Mouse (Mus musculus): Measurements from ENCODE around the gene Fabp6. TPM values are rescaled to one million over a fixed set of nuclear protein-coding genes. Genes with fewer than 3 reads are reported as not detected.

The Fabp6 gene
- total RNA-seq, 1 experiment = not detected

- no peak overlapping the region for H3K27ac ChIP-seq (ENCODE audit: insufficient read depth, low read depth, low read length, poor library complexity, severe bottlenecking)
- in situ Hi-C loops (cut with MboI; ENCODE audit: low sequenced_read_pairs in 2 of 2, unreplicated experiment in 2 of 2) = no loop called here
These were observed 20.4 kb upstream of the Fabp6 start for GRCm38 (mm10) chr11:43621769-43622168.

GRCm38 (mm10) chr11:43618403-43618802 is 17.1 kb upstream of the Fabp6 start:
- Histone ChIP-seq H3K4me1 (ENCODE audit: control insufficient read depth in 2 of 2, insufficient read depth in 2 of 2, low read length in 2 of 2, poor library complexity in 1 of 2) (peaks cover 11 to 28% of the 10 kb centered on the region in 2 experiments; a peak in 3 of 4 replicates), H3K9me3 (ENCODE audit: control insufficient read depth, insufficient read depth, low read depth, low read length) (no peaks in the 10 kb centered on the region), H3K4me3 (ENCODE audit: insufficient read depth in 1 of 2, low read depth in 1 of 2, low read length in 2 of 2, poor library complexity in 1 of 2, severe bottlenecking in 1 of 2) (no peak overlapping the region), H3K27ac (ENCODE audit: insufficient read depth, low read depth, low read length, poor library complexity, severe bottlenecking) (no peak overlapping the region), H3K9ac (ENCODE audit: insufficient read depth, low read depth, low read length, poor library complexity, severe bottlenecking) (no peak overlapping the region), H3K36me3 (ENCODE audit: control insufficient read depth, insufficient read depth, low read length, poor library complexity, severe bottlenecking) (no peaks in the 10 kb centered on the region)
- no peak for DNase-seq (ENCODE audit: low read depth, low spot score)
- TF ChIP-seq MAFK (IDR thresholded peaks at IDR 0.05; ENCODE audit: insufficient read depth, low read depth, low read length) (no peak), CHD2 (IDR thresholded peaks at IDR 0.05; ENCODE audit: low read depth, low read length) (no peak), ZNF384 (IDR thresholded peaks at IDR 0.05; ENCODE audit: low read depth, low read length) (no peak), HCFC1 (IDR thresholded peaks at IDR 0.05; ENCODE audit: borderline replicate concordance, insufficient read depth, low read length) (no peak)
- in situ Hi-C loops (cut with MboI; ENCODE audit: low sequenced_read_pairs in 2 of 2, unreplicated experiment in 2 of 2) = no loop called here

More at GRCm38 (mm10) chr11:43621769-43622168, 20.4 kb upstream of the Fabp6 start:
- no peak for DNase-seq (ENCODE audit: low read depth, low spot score)
- Histone ChIP-seq H3K4me3 (ENCODE audit: insufficient read depth in 1 of 2, low read depth in 1 of 2, low read length in 2 of 2, poor library complexity in 1 of 2, severe bottlenecking in 1 of 2) (no peak overlapping the region), H3K36me3 (ENCODE audit: control insufficient read depth, insufficient read depth, low read length, poor library complexity, severe bottlenecking) (no peaks in the 10 kb centered on the region), H3K9ac (ENCODE audit: insufficient read depth, low read depth, low read length, poor library complexity, severe bottlenecking) (no peak overlapping the region), H3K9me3 (ENCODE audit: control insufficient read depth, insufficient read depth, low read depth, low read length) (no peaks in the 10 kb centered on the region), H3K4me1 (ENCODE audit: control insufficient read depth in 2 of 2, insufficient read depth in 2 of 2, low read length in 2 of 2, poor library complexity in 1 of 2) (peaks cover 11 to 31% of the 10 kb centered on the region in 2 experiments; a peak in 3 of 4 replicates)
- TF ChIP-seq MAFK (IDR thresholded peaks at IDR 0.05; ENCODE audit: insufficient read depth, low read depth, low read length) (no peak), HCFC1 (IDR thresholded peaks at IDR 0.05; ENCODE audit: borderline replicate concordance, insufficient read depth, low read length) (no peak), ZNF384 (IDR thresholded peaks at IDR 0.05; ENCODE audit: low read depth, low read length) (no peak), ZC3H11A (IDR thresholded peaks at IDR 0.05; ENCODE audit: borderline replicate concordance, low read depth, low read length) (no peak), CHD2 (IDR thresholded peaks at IDR 0.05; ENCODE audit: low read depth, low read length) (no peak)

- Histone ChIP-seq H3K9ac (ENCODE audit: insufficient read depth, low read depth, low read length, poor library complexity, severe bottlenecking) (no peak overlapping the region), H3K36me3 (ENCODE audit: control insufficient read depth, insufficient read depth, low read length, poor library complexity, severe bottlenecking) (no peaks in the 10 kb centered on the region), H3K27ac (ENCODE audit: insufficient read depth, low read depth, low read length, poor library complexity, severe bottlenecking) (no peak overlapping the region), H3K4me3 (ENCODE audit: insufficient read depth in 1 of 2, low read depth in 1 of 2, low read length in 2 of 2, poor library complexity in 1 of 2, severe bottlenecking in 1 of 2) (no peak overlapping the region), H3K4me1 (ENCODE audit: control insufficient read depth in 2 of 2, insufficient read depth in 2 of 2, low read length in 2 of 2, poor library complexity in 1 of 2) (peaks cover 10 to 24% of the 10 kb centered on the region in 2 experiments), H3K9me3 (ENCODE audit: control insufficient read depth, insufficient read depth, low read depth, low read length) (no peaks in the 10 kb centered on the region)
- in situ Hi-C loops (cut with MboI; ENCODE audit: low sequenced_read_pairs in 2 of 2, unreplicated experiment in 2 of 2) = no loop called here
- no peak for DNase-seq (ENCODE audit: low read depth, low spot score)
- TF ChIP-seq MAFK (IDR thresholded peaks at IDR 0.05; ENCODE audit: insufficient read depth, low read depth, low read length) (no peak), HCFC1 (IDR thresholded peaks at IDR 0.05; ENCODE audit: borderline replicate concordance, insufficient read depth, low read length) (no peak), ZNF384 (IDR thresholded peaks at IDR 0.05; ENCODE audit: low read depth, low read length) (no peak), CHD2 (IDR thresholded peaks at IDR 0.05; ENCODE audit: low read depth, low read length) (no peak), ZC3H11A (IDR thresholded peaks at IDR 0.05; ENCODE audit: borderline replicate concordance, low read depth, low read length) (no peak)
These were observed 16.6 kb upstream of the Fabp6 start for GRCm38 (mm10) chr11:43617924-43618323.

GRCm38 (mm10) chr11:43612834-43613488 is 11.6 kb upstream of the Fabp6 start:
- no peak overlapping the region for H3K4me3 ChIP-seq (ENCODE audit: insufficient read depth in 1 of 2, low read depth in 1 of 2, low read length in 2 of 2, poor library complexity in 1 of 2, severe bottlenecking in 1 of 2)
- DNase-seq (ENCODE audit: low read depth, low spot score) = peak; percentile 89
- in situ Hi-C loops (cut with MboI; ENCODE audit: low sequenced_read_pairs in 2 of 2, unreplicated experiment in 2 of 2) = no loop called here
- peaks cover 6 to 11% of the 10 kb centered on the region in 2 experiments; a peak in 2 of 4 replicates for H3K4me1 ChIP-seq (ENCODE audit: control insufficient read depth in 2 of 2, insufficient read depth in 2 of 2, low read length in 2 of 2, poor library complexity in 1 of 2)
- TF ChIP-seq MAFK (IDR thresholded peaks at IDR 0.05; ENCODE audit: insufficient read depth, low read depth, low read length) (no peak), CHD2 (IDR thresholded peaks at IDR 0.05; ENCODE audit: low read depth, low read length) (no peak), ZNF384 (IDR thresholded peaks at IDR 0.05; ENCODE audit: low read depth, low read length) (no peak), ZC3H11A (IDR thresholded peaks at IDR 0.05; ENCODE audit: borderline replicate concordance, low read depth, low read length) (peak; percentile 55; the same call in 1 of the 2 replicates)
- H3K27ac ChIP-seq (ENCODE audit: insufficient read depth, low read depth, low read length, poor library complexity, severe bottlenecking) = no peak overlapping the region
- no peaks in the 10 kb centered on the region for H3K9me3 ChIP-seq (ENCODE audit: control insufficient read depth, insufficient read depth, low read depth, low read length)
- H3K9ac ChIP-seq (ENCODE audit: insufficient read depth, low read depth, low read length, poor library complexity, severe bottlenecking) = peak overlapping the region; percentile 5; the same call in 1 of the 2 replicates
- H3K36me3 ChIP-seq (ENCODE audit: control insufficient read depth, insufficient read depth, low read length, poor library complexity, severe bottlenecking) = no peaks in the 10 kb centered on the region

All from ES-E14 (cell line).